Mouse (Mus musculus) heart, postnatal 0 days (tissue): ENCODE data around the gene Trappc10.

Source experiments
- CTCF ChIP-seq: IDR thresholded peaks from 2 replicates; pipeline ENCODE4 v1.5.1; 2016; ENCODE audit warnings: antibody characterized with exemption, control low read depth, low read depth
- EP300 ChIP-seq: IDR thresholded peaks from 2 replicates; pipeline ENCODE4 v1.6.1; 2016; ENCODE audit warnings: antibody characterized with exemption, low read depth

DNA sequence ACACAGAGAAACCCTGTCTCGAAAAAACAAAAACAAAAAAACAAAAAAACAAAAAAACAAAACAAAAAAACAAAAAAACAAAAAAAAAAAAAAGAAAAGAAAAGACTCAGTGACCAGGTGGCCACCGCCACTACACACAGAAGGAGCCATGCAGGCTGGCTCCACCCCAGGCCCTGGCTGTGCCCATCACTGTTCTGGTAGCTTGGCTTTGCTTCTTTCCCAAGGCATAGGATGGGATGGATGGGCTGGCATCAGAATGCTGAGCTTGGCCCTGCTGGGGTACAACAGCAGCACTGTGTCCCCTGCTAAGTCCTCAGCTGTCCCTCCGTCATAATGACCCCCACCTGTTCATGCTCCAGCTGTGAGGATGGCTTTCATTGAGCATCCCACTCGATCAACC is 44.5 kb upstream of the Trappc10 start:
- no peak for TF ChIP-seq CTCF
- TF ChIP-seq EP300 = no peak
